Mouse (Mus musculus): ENCODE measurements around the gene Arhgef25.
"Not testable (repeated sequence)": the region's sequence is repeated elsewhere in the genome, so short reads cannot be mapped to it uniquely, and the experiment has no call there.

Gene Arhgef25

GRCm38 (mm10) chr10:127138328-127139141 is 51.3 kb downstream of the Arhgef25 start:
- no peak for DNase-seq (ENCODE audit: low read depth, low spot score)

- DNase-seq (ENCODE audit: low read depth, low spot score) = no peak
Measured at GRCm38 (mm10) chr10:127137896-127138295, 52.0 kb downstream of the Arhgef25 start.

- no peak for DNase-seq (ENCODE audit: low read depth, low spot score)
Measured at GRCm38 (mm10) chr10:127136510-127136909, 53.4 kb downstream of the Arhgef25 start.

- DNase-seq (ENCODE audit: low read depth, low spot score) = no peak
Measured at GRCm38 (mm10) chr10:127135118-127135836, 54.6 kb downstream of the Arhgef25 start.

GRCm38 (mm10) chr10:127134394-127135035 is 55.4 kb downstream of the Arhgef25 start:
- not testable (repeated sequence) for DNase-seq (ENCODE audit: low read depth, low spot score)

Measured in WW6 (cell line).